Mouse (Mus musculus) heart, embryonic 15.5 days (tissue): ENCODE measurements around the gene Uhrf2. TPM values are rescaled to one million over a fixed set of nuclear protein-coding genes. Genes with fewer than 3 reads are reported as not detected.

Source experiments
- ATAC-seq: fragments of 200-750 bp; cut with Nextera tagmentation; replicated peaks from 2 replicates; pipeline ENCODE4 v1.8.0; 2017; ENCODE audit warnings: low read depth, moderate TSS enrichment; ENCODE audit not compliant: insufficient number of reproducible peaks, insufficient read depth, low FRiP score
- H3K27ac ChIP-seq: fragments of 300-500 bp; sonication (generic); 2 replicates; pipeline ENCODE4 v1.5.1; 2015; ENCODE audit warnings: mild to moderate bottlenecking, inconsistent platforms
- H3K27me3 ChIP-seq: fragments of 300-500 bp; sonication (generic); 2 replicates; pipeline ENCODE4 v1.6.1; 2015; ENCODE audit warnings: inconsistent platforms
- H3K36me3 ChIP-seq: fragments of 300-500 bp; sonication (generic); 2 replicates; pipeline ENCODE4 v1.6.1; 2015; ENCODE audit warnings: mild to moderate bottlenecking, inconsistent platforms
- H3K4me1 ChIP-seq: fragments of 300-500 bp; sonication (generic); replicated peaks from 2 replicates; pipeline ENCODE4 v1.6.1; 2015; ENCODE audit warnings: inconsistent platforms
- H3K4me2 ChIP-seq: fragments of 300-500 bp; sonication (generic); 2 replicates; pipeline ENCODE4 v1.6.1; 2015; ENCODE audit warnings: inconsistent platforms, mild to moderate bottlenecking, moderate library complexity
- H3K4me3 ChIP-seq: fragments of 300-500 bp; sonication (generic); 2 replicates; pipeline ENCODE4 v1.5.1; 2015; ENCODE audit warnings: mild to moderate bottlenecking, inconsistent platforms
- H3K9ac ChIP-seq: fragments of 300-500 bp; sonication (generic); 2 replicates; pipeline ENCODE4 v1.6.1; 2015; ENCODE audit warnings: mild to moderate bottlenecking, inconsistent platforms
- H3K9me3 ChIP-seq: fragments of 300-500 bp; sonication (generic); replicated peaks from 2 replicates; pipeline ENCODE4 v1.6.1; 2016; ENCODE audit warnings: inconsistent platforms
- WGBS: fragments of 180-500 bp; shearing (Covaris S2); methylation state at CpG from one replicate; pipeline ENCODE4 v1.1.7; 2015; ENCODE audit warnings: mixed read lengths; 5-methylcytosine and 5-hydroxymethylcytosine counted together
- polyA plus RNA-seq: library from polyadenylated mRNA; unstranded; fragments of >200 nt; fragmentation: Nextera tagmentation; extraction: Ambion mirVana; gene quantifications from 2 replicates; pipeline ENCODE4 v1.2.1, GENCODE M21; 2015

Uhrf2 gene
- 37.7 and 45.1 TPM in 2 replicates for polyA plus RNA-seq

DNA sequence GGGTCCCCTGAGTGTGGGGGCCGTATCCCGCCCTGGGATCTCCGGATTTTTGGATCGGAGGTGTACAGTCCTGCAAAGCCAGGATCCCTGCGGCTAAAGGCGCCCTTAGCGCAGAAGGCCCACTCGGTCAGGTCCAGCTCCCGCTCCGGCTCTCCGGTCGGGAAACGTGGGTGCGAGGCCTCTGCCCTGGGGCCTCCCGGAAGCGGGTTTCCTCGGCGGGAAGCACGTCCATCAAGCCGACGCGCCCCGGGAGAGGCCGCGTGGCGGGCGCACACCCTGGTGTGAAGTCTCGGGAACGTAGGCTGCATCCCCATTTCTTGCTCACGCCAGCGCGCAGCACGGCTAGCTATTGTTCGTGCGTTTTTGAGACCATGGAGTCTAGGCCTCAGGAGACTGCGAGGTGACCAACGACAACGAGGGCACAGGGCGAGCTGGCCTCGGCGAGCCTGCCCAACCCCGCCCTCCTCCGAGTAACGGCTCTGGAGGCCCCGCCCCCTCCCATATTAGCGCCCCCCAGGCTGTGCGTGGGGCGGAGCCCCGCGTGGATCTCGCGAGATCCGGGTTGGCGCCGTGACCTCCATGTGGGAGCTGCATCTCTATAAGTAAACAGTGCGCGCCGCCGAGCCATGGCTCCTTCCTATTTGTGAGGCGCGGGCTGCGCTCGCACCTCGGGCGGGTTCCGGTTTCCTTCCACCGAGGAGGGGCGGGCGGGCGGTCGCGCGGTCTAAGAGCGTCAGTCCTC is at the start of gene Uhrf2:
TSS of gene Uhrf2 (plus strand) at position 620 of the 742 bp plus-strand sequence.
- Histone ChIP-seq H3K4me3 (peak within 1 kb of the TSS; percentile 97), H3K4me1 (peaks cover 27% of the 10 kb centered on the region), H3K9ac (peak within 1 kb of the TSS; percentile 99), H3K27ac (peak within 1 kb of the TSS; percentile 90), H3K36me3 (no peaks in the 10 kb centered on the region), H3K9me3 (no peaks in the 10 kb centered on the region), H3K27me3 (no peaks in the 10 kb centered on the region), H3K4me2 (peak within 1 kb of the TSS; percentile 90)
- WGBS: 2% methylated on average over 74 of the region's 74 CpGs
- ATAC-seq: peak; percentile 98

GRCm38 (mm10) chr19:29984208-29985005 is 45.9 kb upstream of the Uhrf2 start:
- H3K4me3 ChIP-seq: no peak overlapping the region
- no peak overlapping the region for H3K4me2 ChIP-seq
- H3K9me3 ChIP-seq: no peaks in the 10 kb centered on the region
- 69% methylated on average over 16 of the region's 16 CpGs for WGBS
- H3K4me1 ChIP-seq: peaks cover 4% of the 10 kb centered on the region; the same call in 1 of the 2 replicates
- no peak for ATAC-seq
- H3K9ac ChIP-seq: no peak overlapping the region
- H3K36me3 ChIP-seq: no peaks in the 10 kb centered on the region
- no peaks in the 10 kb centered on the region for H3K27me3 ChIP-seq
- no peak overlapping the region for H3K27ac ChIP-seq

DNA sequence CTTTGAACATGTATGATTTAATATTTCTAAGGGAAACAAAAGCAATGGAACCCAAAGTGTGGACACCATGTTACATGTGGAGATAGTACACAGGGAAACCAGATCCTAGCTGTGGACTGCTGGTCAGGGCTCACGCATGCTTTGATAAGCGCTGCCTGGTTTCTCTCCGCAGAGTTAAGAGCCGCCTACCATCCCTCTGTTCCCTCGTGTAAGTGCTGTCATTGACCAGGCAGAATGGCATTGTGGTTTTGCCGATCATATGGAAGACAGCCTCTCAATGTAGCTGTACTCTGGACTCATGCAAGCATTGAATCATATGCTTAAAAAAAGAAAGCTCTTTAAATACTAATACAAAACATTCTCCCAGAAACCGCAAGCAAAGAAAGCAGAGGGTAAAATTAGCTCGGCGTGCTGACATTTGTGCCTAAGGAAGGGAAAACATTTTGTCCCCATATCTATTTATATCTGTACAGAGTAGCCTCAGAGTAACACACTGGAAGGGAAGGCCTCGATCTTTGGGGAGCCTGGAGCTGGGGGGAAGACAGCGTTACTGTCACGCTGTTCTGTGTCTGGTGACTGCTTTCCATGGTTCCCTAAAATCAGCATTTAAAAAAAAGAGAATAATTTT is 43.7 kb upstream of the Uhrf2 start:
- Histone ChIP-seq H3K4me1 (peaks cover 4% of the 10 kb centered on the region; the same call in 1 of the 2 replicates), H3K27ac (peak overlapping the region; percentile 39), H3K9me3 (no peaks in the 10 kb centered on the region), H3K36me3 (no peaks in the 10 kb centered on the region), H3K27me3 (no peaks in the 10 kb centered on the region), H3K4me2 (peak overlapping the region; percentile 19; the same call in 1 of the 2 replicates), H3K4me3 (no peak overlapping the region), H3K9ac (no peak overlapping the region)
- ATAC-seq: no peak
- WGBS: 49% methylated on average over 12 of the region's 12 CpGs

- WGBS: 63% methylated on average over 12 of the region's 12 CpGs
- Histone ChIP-seq H3K27me3 (no peaks in the 10 kb centered on the region), H3K4me1 (0 out of 2 replicates have a peak, but pooled peaks cover 4% of the 10 kb centered on the region), H3K27ac (no peak overlapping the region), H3K9me3 (no peaks in the 10 kb centered on the region), H3K4me2 (no peak overlapping the region), H3K36me3 (no peaks in the 10 kb centered on the region), H3K4me3 (no peak overlapping the region), H3K9ac (no peak overlapping the region)
- no peak for ATAC-seq
Observed at GRCm38 (mm10) chr19:30000406-30001365, 29.6 kb upstream of the Uhrf2 start.

- ATAC-seq: no peak
- Histone ChIP-seq H3K4me3 (no peak overlapping the region), H3K9me3 (no peaks in the 10 kb centered on the region), H3K4me1 (0 out of 2 replicates have a peak, but pooled peaks cover 4% of the 10 kb centered on the region), H3K27me3 (no peaks in the 10 kb centered on the region), H3K27ac (no peak overlapping the region), H3K36me3 (no peaks in the 10 kb centered on the region), H3K9ac (no peak overlapping the region), H3K4me2 (no peak overlapping the region)
- 77% methylated on average over 6 of the region's 6 CpGs for WGBS
Observed at GRCm38 (mm10) chr19:30001550-30001949, 28.8 kb upstream of the Uhrf2 start.

- Histone ChIP-seq H3K4me2 (no peak within 1 kb of the TSS), H3K36me3 (no peaks in the 10 kb centered on the region), H3K4me1 (0 out of 2 replicates have a peak, but pooled peaks cover 4% of the 10 kb centered on the region), H3K9me3 (no peaks in the 10 kb centered on the region), H3K27ac (no peak within 1 kb of the TSS), H3K27me3 (no peaks in the 10 kb centered on the region), H3K4me3 (no peak within 1 kb of the TSS), H3K9ac (no peak within 1 kb of the TSS)
- no peak for ATAC-seq
- 88% methylated on average over 9 of the region's 9 CpGs for WGBS
Observed at GRCm38 (mm10) chr19:30003621-30004020, 26.7 kb upstream of the Uhrf2 start, which contains the start of gene Trpd52l3. Gene Trpd52l3, plus strand, starts transcription at chr19:30003790.

- no peaks in the 10 kb centered on the region for H3K27me3 ChIP-seq
- H3K4me1 ChIP-seq: 0 out of 2 replicates have a peak, but pooled peaks cover 3% of the 10 kb centered on the region
- no peaks in the 10 kb centered on the region for H3K36me3 ChIP-seq
- no peak overlapping the region for H3K27ac ChIP-seq
- no peak overlapping the region for H3K4me2 ChIP-seq
- H3K9me3 ChIP-seq: no peaks in the 10 kb centered on the region
- H3K4me3 ChIP-seq: no peak overlapping the region
- ATAC-seq: no peak
- 61% methylated on average over 3 of the region's 3 CpGs for WGBS
- H3K9ac ChIP-seq: no peak overlapping the region
Observed at GRCm38 (mm10) chr19:30006371-30006770, 23.9 kb upstream of the Uhrf2 start.

- H3K9me3 ChIP-seq: no peaks in the 10 kb centered on the region
- H3K4me1 ChIP-seq: 0 out of 2 replicates have a peak, but pooled peaks cover 3% of the 10 kb centered on the region
- no peak for ATAC-seq
- peak overlapping the region; percentile 32 for H3K4me2 ChIP-seq
- WGBS: 56% methylated on average over 13 of the region's 13 CpGs
- no peak overlapping the region for H3K27ac ChIP-seq
- H3K27me3 ChIP-seq: no peaks in the 10 kb centered on the region
- no peaks in the 10 kb centered on the region for H3K36me3 ChIP-seq
- H3K4me3 ChIP-seq: 0 out of 2 replicates have a peak overlapping the region, but pooled peaks have one; percentile 4
- no peak overlapping the region for H3K9ac ChIP-seq
Observed at GRCm38 (mm10) chr19:30010520-30011296, 19.6 kb upstream of the Uhrf2 start.

DNA sequence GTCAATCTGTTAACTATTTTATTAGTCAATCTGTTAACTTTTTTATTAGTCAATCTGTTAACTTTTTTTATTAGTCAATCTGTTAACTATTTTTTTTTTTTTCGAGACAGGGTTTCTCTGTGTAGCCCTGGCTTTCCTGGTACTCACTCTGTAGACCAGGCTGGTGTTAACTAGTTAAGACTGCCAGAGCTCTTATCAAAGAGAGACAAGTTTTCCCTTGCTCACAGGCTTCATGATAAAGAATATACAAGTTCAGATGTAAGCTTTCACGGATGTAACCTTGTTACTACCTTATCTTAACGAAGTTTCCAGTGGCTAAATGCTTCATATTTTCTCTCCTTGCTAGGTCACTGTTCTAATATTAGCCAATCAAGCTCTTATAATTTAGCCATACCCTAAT is 16.0 kb upstream of the Uhrf2 start:
- Histone ChIP-seq H3K27ac (no peak overlapping the region), H3K27me3 (no peaks in the 10 kb centered on the region), H3K9ac (no peak overlapping the region), H3K4me1 (0 out of 2 replicates have a peak, but pooled peaks cover 3% of the 10 kb centered on the region), H3K36me3 (no peaks in the 10 kb centered on the region), H3K4me3 (no peak overlapping the region), H3K4me2 (no peak overlapping the region), H3K9me3 (no peaks in the 10 kb centered on the region)
- 49% methylated on average over 3 of the region's 3 CpGs for WGBS
- no peak for ATAC-seq

- Histone ChIP-seq H3K27ac (no peak overlapping the region), H3K27me3 (no peaks in the 10 kb centered on the region), H3K36me3 (no peaks in the 10 kb centered on the region), H3K9ac (no peak overlapping the region), H3K4me3 (no peak overlapping the region), H3K9me3 (no peaks in the 10 kb centered on the region), H3K4me1 (no peaks in the 10 kb centered on the region), H3K4me2 (no peak overlapping the region)
- 67% methylated on average over 6 of the region's 6 CpGs for WGBS
- ATAC-seq: no peak
Observed at GRCm38 (mm10) chr19:30016156-30016555, 14.2 kb upstream of the Uhrf2 start.
